Mouse (Mus musculus) brain, embryonic 14.5 days (tissue): Measurements from ENCODE around the gene Gna11.
A peak's percentile ranks its signal among the peaks of the same experiment; 100 is the strongest.

Experiments used
- CTCF ChIP-seq: fragments of 200-500 bp; IDR thresholded peaks from 2 replicates; pipeline ENCODE4 v1.5.1; 2012; ENCODE audit warnings: inconsistent platforms, mild to moderate bottlenecking, moderate library complexity, borderline replicate concordance; ENCODE audit not compliant: insufficient read depth, insufficient read length; ENCODE audit errors: extremely low read depth
- POLR2A ChIP-seq: fragments of 200-500 bp; IDR thresholded peaks from 2 replicates; pipeline ENCODE4 v1.6.1; 2012; ENCODE audit warnings: mild to moderate bottlenecking, inconsistent platforms, borderline replicate concordance; ENCODE audit not compliant: poor library complexity, insufficient read depth, insufficient read length, severe bottlenecking; ENCODE audit errors: extremely low read depth

DNA sequence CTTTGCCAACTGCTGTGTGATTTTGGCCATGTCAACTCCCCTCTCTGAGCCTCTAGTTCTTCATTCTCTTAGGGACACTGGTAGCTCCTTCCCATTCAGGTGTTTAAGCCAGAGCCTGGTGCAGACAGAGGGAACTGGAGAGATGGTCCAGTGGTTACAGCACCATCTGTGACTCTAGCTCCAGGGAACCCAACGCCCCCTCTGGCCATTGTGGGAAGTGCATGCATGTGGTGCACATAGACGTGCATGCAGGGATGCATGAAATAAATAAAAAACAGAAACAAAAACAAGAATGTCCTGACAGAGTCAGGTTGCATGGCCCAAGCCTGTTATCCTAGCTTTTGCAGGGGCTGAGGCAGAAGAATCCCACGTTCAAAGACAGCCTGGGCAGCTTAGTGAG, 11.3 kb upstream of the Gna11 start:
- TF ChIP-seq CTCF (peak; percentile 46), POLR2A (no peak)
